Mouse (Mus musculus) liver, embryonic 12.5 days (tissue): ENCODE results near the gene Olfr767. TPM values are rescaled to one million over a fixed set of nuclear protein-coding genes. Genes with fewer than 3 reads are reported as not detected.

ENCODE experiments used
- polyA plus RNA-seq: library from polyadenylated mRNA; unstranded; fragments of >200 nt; fragmentation: Nextera tagmentation; extraction: Ambion mirVana; gene quantifications from 2 replicates; pipeline ENCODE4 v1.2.1, GENCODE M21; 2016

Gene Olfr767
- polyA plus RNA-seq, 1 experiment from 2014 or later, result not detected

Other genes with a start within 250 kb of the Olfr767 start
- 1.8 and 1.9 TPM in 2 replicates for gene Gdf11, start 191.2 kb downstream of the Olfr767 start, polyA plus RNA-seq
- gene Cd63, start 181.9 kb downstream of the Olfr767 start, polyA plus RNA-seq, result 127 and 129 TPM in 2 replicates
- 8.2 and 9.0 TPM in 2 replicates for gene Rdh5, start 160.0 kb downstream of the Olfr767 start, polyA plus RNA-seq
- gene Bloc1s1, start 158.9 kb downstream of the Olfr767 start, polyA plus RNA-seq, result 82.5 and 83.0 TPM in 2 replicates
- 0.12 and 0.17 TPM in 2 replicates for gene Itga7, start 149.1 kb downstream of the Olfr767 start, polyA plus RNA-seq
- gene Mettl7b, start 121.9 kb downstream of the Olfr767 start, polyA plus RNA-seq, result not detected in 2 replicates
- not detected in 2 replicates for gene Olfr9, start 93.5 kb downstream of the Olfr767 start, polyA plus RNA-seq
- gene Olfr763, start 72.1 kb downstream of the Olfr767 start, polyA plus RNA-seq, result not detected in 2 replicates
- not detected in 2 replicates for gene Olfr764-ps1, start 43.0 kb downstream of the Olfr767 start, polyA plus RNA-seq
- gene Olfr765, start 32.9 kb downstream of the Olfr767 start, polyA plus RNA-seq, result not detected in 2 replicates
- gene Olfr766-ps1, start 13.9 kb downstream of the Olfr767 start, polyA plus RNA-seq, result not detected in 2 replicates
- not detected in 2 replicates for gene Olfr768, start 16.5 kb upstream of the Olfr767 start, polyA plus RNA-seq
- not detected in 2 replicates for gene Olfr769, start 35.0 kb upstream of the Olfr767 start, polyA plus RNA-seq
- not detected in 2 replicates for gene Olfr770, start 56.1 kb upstream of the Olfr767 start, polyA plus RNA-seq
- gene Olfr771, start 81.8 kb upstream of the Olfr767 start, polyA plus RNA-seq, result not detected in 2 replicates
- gene Olfr772, start 95.0 kb upstream of the Olfr767 start, polyA plus RNA-seq, result not detected in 2 replicates
- not detected in 2 replicates for gene Olfr773, start 104.5 kb upstream of the Olfr767 start, polyA plus RNA-seq
- not detected in 2 replicates for gene Olfr774, start 153.3 kb upstream of the Olfr767 start, polyA plus RNA-seq
- not detected in 2 replicates for gene Olfr775, start 165.5 kb upstream of the Olfr767 start, polyA plus RNA-seq
- not detected in 2 replicates for gene Olfr776, start 176.2 kb upstream of the Olfr767 start, polyA plus RNA-seq
- not detected in 2 replicates for gene Olfr777, start 188.6 kb upstream of the Olfr767 start, polyA plus RNA-seq
- gene Olfr780, start 235.2 kb upstream of the Olfr767 start, polyA plus RNA-seq, result not detected in 2 replicates
- not detected in 2 replicates for gene Olfr781, start 245.9 kb upstream of the Olfr767 start, polyA plus RNA-seq